Mouse (Mus musculus) hematopoietic stem cell, adult 5-6 weeks (primary cell): ENCODE results near the gene Nos3. TPM values are rescaled to one million over a fixed set of nuclear protein-coding genes. Genes with fewer than 3 reads are reported as not detected.
"Not testable (repeated sequence)": the region's sequence is repeated elsewhere in the genome, so short reads cannot be mapped to it uniquely, and the experiment has no call there.

ENCODE experiments used
- ATAC-seq, 2 experiments: fragments of 125-278 bp in 1 of 2; replicated peaks in 1 of 2; 2 replicates each; pipeline ENCODE4 v1.8.0; 2016 to 2017; ENCODE audit warnings: inconsistent platforms in 2 of 2, mild to moderate bottlenecking in 2 of 2, moderate number of reproducible peaks in 2 of 2, low read depth in 1 of 2, moderate TSS enrichment in 1 of 2; ENCODE audit not compliant: low FRiP score in 2 of 2, poor library complexity in 2 of 2, severe bottlenecking in 2 of 2, insufficient read depth in 1 of 2, low TSS enrichment in 1 of 2
- total RNA-seq: library from RNA; stranded (forward); fragments of 172-1452, 232-1000 nt; gene quantifications from 2 replicates; pipeline ENCODE4 v1.2.3, GENCODE M21; 2017

The Nos3 gene
- total RNA-seq, 1 experiment from 2014 or later, result not detected

GRCm38 (mm10) chr5:24385887-24386550 is 21.4 kb downstream of the Nos3 start:
- ATAC-seq, result no peak

GRCm38 (mm10) chr5:24387264-24388241 is 22.9 kb downstream of the Nos3 start:
- no peak for ATAC-seq

GRCm38 (mm10) chr5:24388246-24388915 is 23.8 kb downstream of the Nos3 start:
- ATAC-seq, result no peak

- ATAC-seq, result no peak
Observed at GRCm38 (mm10) chr5:24389011-24389657, 24.5 kb downstream of the Nos3 start.

- no peak for ATAC-seq
Observed at GRCm38 (mm10) chr5:24389658-24390020, 25.0 kb downstream of the Nos3 start.

- no peak for ATAC-seq
Observed at GRCm38 (mm10) chr5:24391864-24392263, 27.3 kb downstream of the Nos3 start, which contains the start of gene Atg9b. Gene Atg9b, minus strand, starts transcription at chr5:24392143.

GRCm38 (mm10) chr5:24392724-24393123 is 28.1 kb downstream of the Nos3 start:
- ATAC-seq, result no peak

- peak; percentile 61 to 70 for ATAC-seq
Observed at GRCm38 (mm10) chr5:24393392-24393997, 28.9 kb downstream of the Nos3 start, which contains the start of gene Abcb8. Gene Abcb8, plus strand, starts transcription at chr5:24393663.

- peak; percentile 97 for ATAC-seq
Observed at GRCm38 (mm10) chr5:24394165-24394894, 29.7 kb downstream of the Nos3 start.

GRCm38 (mm10) chr5:24396254-24396653 is 31.6 kb downstream of the Nos3 start:
- ATAC-seq, result not testable (repeated sequence)

GRCm38 (mm10) chr5:24399686-24400085 is 35.1 kb downstream of the Nos3 start:
- no peak for ATAC-seq

GRCm38 (mm10) chr5:24400362-24400761 is 35.8 kb downstream of the Nos3 start:
- no peak for ATAC-seq

- ATAC-seq, result no peak
Observed at GRCm38 (mm10) chr5:24400911-24401605, 36.4 kb downstream of the Nos3 start.

- ATAC-seq, result no peak
Observed at GRCm38 (mm10) chr5:24401969-24402368, 37.4 kb downstream of the Nos3 start.

- no peak for ATAC-seq
Observed at GRCm38 (mm10) chr5:24404594-24405360, 40.2 kb downstream of the Nos3 start.
